Mouse (Mus musculus): ENCODE data around the gene Fbxl22.

The Fbxl22 gene

GRCm38 (mm10) chr9:66506424-66506823 is 8.0 kb downstream of the Fbxl22 start:
- peak; percentile 90 for DNase-seq

- peak; percentile 65 for DNase-seq
Observed at GRCm38 (mm10) chr9:66506011-66506410, 8.4 kb downstream of the Fbxl22 start.

- DNase-seq, result peak; percentile 93
Observed at GRCm38 (mm10) chr9:66505141-66505917, 9.1 kb downstream of the Fbxl22 start.

GRCm38 (mm10) chr9:66504518-66504917 is 9.9 kb downstream of the Fbxl22 start:
- peak; percentile 92 for DNase-seq

- peak; percentile 87 for DNase-seq
Observed at GRCm38 (mm10) chr9:66503879-66504411, 10.4 kb downstream of the Fbxl22 start.

- DNase-seq, result peak; percentile 78
Observed at GRCm38 (mm10) chr9:66501248-66501647, 13.1 kb downstream of the Fbxl22 start.

- peak; percentile 44 for DNase-seq
Observed at GRCm38 (mm10) chr9:66493992-66494391, 20.4 kb downstream of the Fbxl22 start.

GRCm38 (mm10) chr9:66492361-66492760 is 22.0 kb downstream of the Fbxl22 start:
- peak; percentile 29 for DNase-seq

- no peak for DNase-seq
Observed at GRCm38 (mm10) chr9:66488786-66489185, 25.6 kb downstream of the Fbxl22 start.

GRCm38 (mm10) chr9:66483429-66483828 is 31.0 kb downstream of the Fbxl22 start:
- no peak for DNase-seq

GRCm38 (mm10) chr9:66477785-66478184 is 36.6 kb downstream of the Fbxl22 start:
- DNase-seq, result no peak

- DNase-seq, result no peak
Observed at GRCm38 (mm10) chr9:66465087-66465486, 49.3 kb downstream of the Fbxl22 start.
